Mouse (Mus musculus) cerebellum, adult 2 months (tissue): ENCODE results near the gene Spem2. TPM values are rescaled to one million over a fixed set of nuclear protein-coding genes. Genes with fewer than 3 reads are reported as not detected.
"Not testable (repeated sequence)": the region's sequence is repeated elsewhere in the genome, so short reads cannot be mapped to it uniquely, and the experiment has no call there.

Source experiments
- DNase-seq, 2 experiments: peaks; one replicate each; pipeline ENCODE4 v3.0.0; 2021
- H3K27ac ChIP-seq: fragments of 200-500 bp; 2 replicates; pipeline ENCODE4 v1.5.1; 2012; ENCODE audit warnings: low read length, control low read depth, inconsistent platforms; ENCODE audit not compliant: insufficient read depth
- H3K27me3 ChIP-seq: fragments of 200-500 bp; 2 replicates; pipeline ENCODE4 v1.6.1; 2012; ENCODE audit warnings: inconsistent platforms, mild to moderate bottlenecking, low read length, moderate library complexity; ENCODE audit not compliant: control insufficient read depth, insufficient read depth
- H3K4me1 ChIP-seq: fragments of 200-500 bp; 2 replicates; pipeline ENCODE4 v1.6.1; 2011; ENCODE audit warnings: low read length; ENCODE audit not compliant: control insufficient read depth, insufficient read depth
- H3K4me3 ChIP-seq: fragments of 200-500 bp; replicated peaks from 2 replicates; pipeline ENCODE3; 2011; ENCODE audit warnings: mild to moderate bottlenecking, low read depth, low read length, control low read depth; ENCODE audit not compliant: insufficient read depth
- CTCF ChIP-seq: fragments of 200-500 bp; IDR thresholded peaks from 2 replicates; pipeline ENCODE4 v1.5.1; 2011; ENCODE audit warnings: low read depth, mild to moderate bottlenecking, control low read depth, low read length, moderate library complexity, borderline replicate concordance; ENCODE audit not compliant: insufficient read depth
- POLR2A ChIP-seq: fragments of 200-500 bp; IDR thresholded peaks from 2 replicates; pipeline ENCODE4 v1.6.1; 2011; ENCODE audit warnings: low read length, control low read depth, borderline replicate concordance; ENCODE audit not compliant: insufficient read depth
- WGBS: fragments of 180-500 bp; shearing (Covaris S2); methylation state at CpG from one replicate; pipeline ENCODE4 v1.1.7; 2018; 5-methylcytosine and 5-hydroxymethylcytosine counted together
- polyA plus RNA-seq: library from polyadenylated mRNA; depleted of rRNA; stranded (reverse); fragments of >200 nt; gene quantifications from 2 replicates; pipeline ENCODE4 v1.2.3, GENCODE M21; 2012; rRNA removed

Spem2 gene
- not detected in 2 replicates for polyA plus RNA-seq

DNA sequence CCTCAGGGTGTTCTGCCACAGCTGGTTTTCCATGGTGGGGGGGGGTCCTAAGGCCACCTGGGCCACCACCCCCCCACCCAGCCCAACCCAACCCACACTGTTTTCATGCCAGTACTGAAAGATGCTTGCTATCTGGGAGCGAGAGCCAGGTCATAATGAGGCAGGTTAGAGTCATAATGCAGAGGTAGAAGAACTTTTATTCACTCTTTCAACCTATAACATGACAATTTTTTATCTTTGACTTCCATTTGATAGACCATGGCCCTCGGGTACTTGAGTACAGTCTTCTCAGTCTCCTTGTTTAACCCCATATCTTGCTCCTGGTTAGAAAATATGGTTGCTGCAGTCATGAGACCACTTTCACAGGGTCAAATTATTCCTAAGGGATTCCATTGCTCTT lies at the start of gene Spem2:
TSS of gene Spem2 (minus strand) at position 101 of the 400 bp plus-strand sequence.
- DNase-seq = no peak

DNA sequence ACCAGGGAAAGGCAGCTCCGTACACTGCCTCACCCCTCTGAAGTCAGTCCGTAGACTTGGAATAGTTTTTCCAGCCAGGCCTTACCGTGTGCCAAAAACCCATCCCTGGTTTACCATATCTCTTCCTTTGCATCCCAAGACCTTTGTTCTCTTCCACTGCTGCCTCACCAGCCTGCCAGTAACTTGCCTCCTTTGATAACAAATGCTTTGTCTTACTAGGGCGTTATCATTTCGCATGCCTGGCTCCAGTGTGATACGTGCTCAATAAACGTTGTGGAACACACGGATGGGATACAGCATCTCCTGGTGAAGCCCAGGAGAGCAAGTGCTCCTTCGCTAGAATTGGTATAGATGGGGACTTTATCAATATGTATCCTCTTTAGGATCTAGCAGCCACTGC lies 49.1 kb upstream of the Spem2 start:
- 73% methylated on average over 9 of the region's 9 CpGs for WGBS

More for the DNA sequence above, at the start of gene Spem2:
- 71% methylated on average over 2 of the region's 2 CpGs for WGBS
- Histone ChIP-seq H3K27ac (no peak within 1 kb of the TSS), H3K27me3 (no peaks in the 10 kb centered on the region), H3K4me3 (no peak within 1 kb of the TSS), H3K4me1 (peaks cover 3% of the 10 kb centered on the region; the same call in 1 of the 2 replicates)
- TF ChIP-seq CTCF (no peak), POLR2A (no peak)

DNA sequence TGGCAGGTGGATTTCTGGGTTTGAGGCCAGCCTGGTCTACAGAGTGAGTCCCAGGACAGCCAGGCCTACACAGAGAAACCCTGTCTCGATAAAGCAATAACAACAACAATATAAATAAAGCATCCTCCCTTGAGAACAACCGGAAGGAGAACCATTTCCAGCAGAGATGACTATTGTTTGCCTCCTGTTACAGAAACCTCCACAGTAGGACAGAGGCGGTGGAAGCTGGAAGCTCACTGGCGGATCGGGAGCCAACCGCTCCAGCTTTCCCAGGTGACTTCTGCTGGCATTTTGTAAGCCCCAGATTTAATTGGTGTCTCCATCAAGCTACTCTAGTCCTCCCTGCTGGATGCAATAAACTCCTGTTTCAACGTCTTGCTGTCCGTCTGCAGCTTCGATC lies 47.3 kb upstream of the Spem2 start:
- 79% methylated on average over 9 of the region's 9 CpGs for WGBS
- Histone ChIP-seq H3K27ac (no peak overlapping the region), H3K27me3 (no peaks in the 10 kb centered on the region; the same call in 1 of the 2 replicates), H3K4me1 (no peaks in the 10 kb centered on the region), H3K4me3 (no peak overlapping the region)
- TF ChIP-seq CTCF (no peak), POLR2A (no peak)
- no peak for DNase-seq

More for the DNA sequence above, 49.1 kb upstream of the Spem2 start:
- no peak for TF ChIP-seq POLR2A
- TF ChIP-seq CTCF = no peak
- Histone ChIP-seq H3K4me3 (no peak overlapping the region), H3K4me1 (no peaks in the 10 kb centered on the region), H3K27me3 (no peaks in the 10 kb centered on the region; the same call in 1 of the 2 replicates), H3K27ac (no peak overlapping the region)
- DNase-seq = no peak

DNA sequence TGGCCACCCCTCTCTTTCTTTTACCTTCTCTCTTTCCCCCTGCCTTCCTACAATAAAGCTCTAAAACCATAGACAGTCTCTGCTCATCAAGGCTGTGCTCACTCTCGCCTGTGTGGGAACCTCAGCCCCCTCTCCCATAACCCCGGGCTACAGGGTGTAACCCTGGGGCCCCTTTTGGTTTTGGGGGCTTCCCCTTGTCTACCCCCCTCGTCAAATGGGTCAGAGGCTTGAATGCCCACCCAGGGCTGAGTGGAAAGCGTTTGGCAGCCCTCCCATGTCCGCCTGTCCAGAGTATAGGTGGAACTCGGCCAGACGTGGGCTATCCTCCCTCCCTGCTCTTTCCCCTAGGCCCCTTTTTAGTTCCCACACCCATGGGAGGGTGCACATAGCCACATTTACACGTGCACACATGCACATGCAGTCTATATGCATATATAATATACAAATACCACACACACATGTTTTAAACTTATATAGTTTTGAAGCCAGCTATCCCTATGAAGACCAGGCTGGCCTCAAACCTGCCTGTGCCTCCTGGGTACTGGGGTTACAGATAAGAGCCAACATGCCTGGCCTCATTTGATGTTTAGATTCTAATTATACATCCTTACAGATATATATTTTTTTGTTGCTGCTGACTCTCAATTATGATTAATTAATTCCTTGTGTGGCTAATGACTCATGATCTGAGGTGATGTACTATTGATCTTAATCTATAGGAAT lies 46.0 kb upstream of the Spem2 start:
- Histone ChIP-seq H3K4me1 (no peaks in the 10 kb centered on the region), H3K27ac (no peak overlapping the region), H3K4me3 (no peak overlapping the region), H3K27me3 (no peaks in the 10 kb centered on the region; the same call in 1 of the 2 replicates)
- 20% methylated on average over 8 of the region's 8 CpGs for WGBS
- DNase-seq = no peak
- TF ChIP-seq POLR2A (no peak), CTCF (no peak)

DNA sequence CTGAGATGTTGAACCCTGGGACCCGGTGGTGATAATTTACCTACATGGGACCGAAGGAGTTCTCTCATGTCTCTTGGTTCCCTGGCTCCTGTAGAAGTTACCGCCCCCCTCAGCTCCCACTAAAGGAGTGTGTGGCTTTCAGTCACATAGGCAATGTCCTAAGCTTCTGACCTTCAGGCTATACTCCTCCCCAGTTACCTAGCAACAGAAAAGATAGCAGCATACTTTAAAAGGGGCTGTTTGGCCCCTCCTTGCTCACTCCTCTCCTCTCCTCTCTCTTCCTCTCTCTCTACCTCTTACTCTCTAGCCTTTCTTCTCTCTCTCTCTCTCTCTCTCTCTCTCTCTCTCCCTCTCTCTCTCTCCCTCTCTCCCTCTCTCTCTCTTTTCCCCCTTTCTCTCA lies 45.5 kb upstream of the Spem2 start:
- H3K4me3 ChIP-seq, H3K27ac ChIP-seq, H3K4me1 ChIP-seq, H3K27me3 ChIP-seq, DNase-seq: not testable (repeated sequence)
- WGBS = 82% methylated on average over 3 of the region's 3 CpGs

DNA sequence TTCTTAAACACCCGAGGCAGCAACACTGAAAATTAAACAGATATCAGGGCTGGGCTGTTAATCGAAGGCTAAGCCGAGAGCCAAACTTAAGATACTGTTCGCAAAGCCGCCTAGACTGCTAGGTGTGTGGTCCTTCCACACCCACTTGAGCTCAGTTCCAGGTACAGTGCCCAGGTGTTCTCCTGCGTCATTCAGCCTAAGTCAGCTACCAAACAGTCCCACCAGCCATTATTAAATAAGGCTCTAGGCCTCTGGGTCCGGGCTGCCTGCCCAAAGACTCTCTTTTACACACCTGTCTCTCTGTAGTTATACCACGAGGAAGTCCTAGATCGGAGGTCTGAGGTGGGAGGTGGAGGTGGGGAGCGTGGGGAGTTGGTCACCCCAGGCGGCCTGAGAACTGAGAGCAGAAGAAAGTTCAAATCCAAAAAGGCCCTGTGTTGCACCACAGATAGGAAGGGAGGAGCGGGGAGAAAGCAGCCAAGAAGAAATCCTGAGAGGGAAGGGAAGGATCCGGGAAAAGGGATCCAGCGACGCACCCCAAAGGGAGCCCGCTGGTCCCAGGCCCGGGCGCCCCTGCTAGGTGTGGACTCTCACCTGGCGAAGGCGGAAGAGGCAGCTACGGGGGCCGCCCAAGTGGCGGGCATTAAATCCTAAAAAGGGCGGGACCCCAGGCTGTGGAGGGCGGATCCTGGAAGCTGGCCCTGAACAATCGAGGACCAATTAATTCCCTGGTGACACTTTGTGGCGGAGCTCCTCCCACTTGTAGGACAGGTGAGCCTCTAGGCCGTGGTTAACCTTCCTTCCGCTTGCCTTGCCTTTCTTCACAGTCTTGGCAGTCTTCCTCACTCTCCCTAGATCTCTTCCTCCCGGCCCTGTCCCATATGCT lies 40.1 kb upstream of the Spem2 start, which contains the start of gene Tnk1:
TSS of gene Tnk1 (minus strand) at position 618 of the 886 bp plus-strand sequence.
- DNase-seq = no peak
- no peak within 1 kb of the TSS for H3K4me3 ChIP-seq
- no peak within 1 kb of the TSS for H3K27ac ChIP-seq
- TF ChIP-seq CTCF (no peak), POLR2A (no peak)
- H3K27me3 ChIP-seq = no peaks in the 10 kb centered on the region
- no peaks in the 10 kb centered on the region for H3K4me1 ChIP-seq
- WGBS = 37% methylated on average over 30 of the region's 30 CpGs

DNA sequence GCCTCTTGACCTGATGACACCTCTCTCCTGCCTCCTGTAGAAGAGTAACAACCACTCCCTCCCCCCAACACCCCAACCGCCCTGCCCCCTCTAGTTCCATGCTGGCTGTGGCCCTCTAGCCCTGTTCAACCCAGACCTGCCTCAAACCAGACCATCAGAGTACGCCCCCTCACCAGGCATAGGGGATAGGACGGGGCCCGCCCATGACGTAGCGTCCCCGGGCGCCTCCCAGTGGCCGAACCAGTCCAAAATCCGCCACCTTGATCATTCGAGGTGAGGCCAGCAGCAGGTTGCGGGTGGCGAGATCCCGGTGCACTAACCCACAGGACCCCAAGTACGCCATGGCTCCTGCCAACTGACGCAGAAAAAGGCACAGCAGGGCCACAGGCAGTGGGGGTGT lies 37.1 kb upstream of the Spem2 start:
- no peak overlapping the region for H3K27ac ChIP-seq
- no peaks in the 10 kb centered on the region for H3K4me1 ChIP-seq
- no peaks in the 10 kb centered on the region for H3K27me3 ChIP-seq
- TF ChIP-seq POLR2A (no peak), CTCF (peak; percentile 42; the same call in 1 of the 2 replicates)
- WGBS = 23% methylated on average over 16 of the region's 16 CpGs
- peak; percentile 42 to 56 for DNase-seq
- no peak overlapping the region for H3K4me3 ChIP-seq
